Mouse (Mus musculus) intestine, postnatal 0 days (tissue): ENCODE data around the gene Phb2. TPM values are rescaled to one million over a fixed set of nuclear protein-coding genes. Genes with fewer than 3 reads are reported as not detected.

Source experiments
- ATAC-seq: fragments of 200-750 bp; cut with Nextera tagmentation; 2 replicates; pipeline ENCODE4 v1.8.0; 2017; ENCODE audit warnings: mild to moderate bottlenecking, moderate TSS enrichment, moderate library complexity
- H3K27ac ChIP-seq: fragments of 300-500 bp; sonication (generic); 2 replicates; pipeline ENCODE4 v1.5.1; 2014; ENCODE audit warnings: mild to moderate bottlenecking, low read depth, low read length, moderate library complexity
- H3K27me3 ChIP-seq: fragments of 300-500 bp; sonication (generic); replicated peaks from 2 replicates; pipeline ENCODE4 v1.6.1; 2014; ENCODE audit warnings: low read length, mixed read lengths; ENCODE audit not compliant: control insufficient read depth, insufficient read depth
- H3K36me3 ChIP-seq: fragments of 300-500 bp; sonication (generic); 2 replicates; pipeline ENCODE4 v1.6.1; 2014; ENCODE audit warnings: mild to moderate bottlenecking, moderate library complexity; ENCODE audit not compliant: control insufficient read depth, insufficient read depth
- H3K4me1 ChIP-seq: fragments of 300-500 bp; sonication (generic); replicated peaks from 2 replicates; pipeline ENCODE4 v1.6.1; 2014; ENCODE audit warnings: antibody characterized with exemption, low read length, mixed read lengths; ENCODE audit not compliant: control insufficient read depth, insufficient read depth
- H3K4me2 ChIP-seq: fragments of 300-500 bp; sonication (generic); replicated peaks from 2 replicates; pipeline ENCODE4 v1.6.1; 2014; ENCODE audit warnings: low read depth, mild to moderate bottlenecking, moderate library complexity
- H3K4me3 ChIP-seq: fragments of 300-500 bp; sonication (generic); 2 replicates; pipeline ENCODE4 v1.5.1; 2014; ENCODE audit warnings: low read depth, low read length
- H3K9ac ChIP-seq: fragments of 300-500 bp; sonication (generic); 2 replicates; pipeline ENCODE4 v1.6.1; 2014; ENCODE audit warnings: mild to moderate bottlenecking, low read depth, low read length
- H3K9me3 ChIP-seq: fragments of 300-500 bp; sonication (generic); 2 replicates; pipeline ENCODE4 v1.6.1; 2016; ENCODE audit warnings: mixed run types; ENCODE audit not compliant: control insufficient read depth
- CTCF ChIP-seq: sonication (generic); IDR thresholded peaks from 2 replicates; pipeline ENCODE4 v1.5.1; 2016; ENCODE audit warnings: low read depth, mild to moderate bottlenecking, control low read depth, antibody characterized with exemption, moderate library complexity
- WGBS: fragments of 180-500 bp; shearing (Covaris S2); extraction: QIAGEN DNeasy Blood & Tissue Kit; methylation state at CpG from one replicate; pipeline ENCODE4 v1.1.7; 2014; 5-methylcytosine and 5-hydroxymethylcytosine counted together
- polyA plus RNA-seq: library from polyadenylated mRNA; unstranded; fragments of >200 nt; fragmentation: Nextera tagmentation; extraction: Ambion mirVana; gene quantifications from 2 replicates; pipeline ENCODE4 v1.2.1, GENCODE M21; 2015

Gene Phb2
- polyA plus RNA-seq, 1 experiment from 2014 or later = 255 TPM

DNA sequence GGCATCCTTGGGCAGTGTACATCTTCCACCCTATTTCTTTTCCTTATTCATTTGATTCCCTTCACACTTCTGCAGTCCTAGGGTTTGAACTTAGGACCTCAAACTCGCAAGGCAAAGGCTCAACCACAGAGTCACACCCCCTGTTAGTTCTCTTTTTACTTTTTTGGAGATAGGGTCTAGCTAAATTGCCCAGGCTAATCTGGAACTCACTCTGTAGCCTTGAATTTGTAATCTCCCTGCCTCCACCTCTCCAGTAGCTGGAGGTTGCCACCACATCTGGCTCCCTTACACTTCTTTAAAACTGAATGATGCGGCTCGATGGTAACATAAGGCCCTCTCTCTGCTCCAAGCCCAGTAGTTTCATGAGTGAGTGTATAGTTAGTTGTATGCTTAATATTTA is 22.3 kb downstream of the Phb2 start:
- H3K36me3 ChIP-seq = no peaks in the 10 kb centered on the region
- TF ChIP-seq CTCF = no peak
- H3K9me3 ChIP-seq = no peaks in the 10 kb centered on the region
- no peak overlapping the region for H3K9ac ChIP-seq
- H3K27me3 ChIP-seq = no peaks in the 10 kb centered on the region
- ATAC-seq = no peak
- H3K27ac ChIP-seq = no peak overlapping the region
- H3K4me2 ChIP-seq = no peak overlapping the region
- no peak overlapping the region for H3K4me3 ChIP-seq
- H3K4me1 ChIP-seq = 0 out of 2 replicates have a peak, but pooled peaks cover under 1% of the 10 kb centered on the region
- WGBS = 86% methylated on average over 3 of the region's 3 CpGs

GRCm38 (mm10) chr6:124737040-124737439 is 24.9 kb downstream of the Phb2 start:
- no peak overlapping the region for H3K4me2 ChIP-seq
- WGBS = 90% methylated on average over 11 of the region's 11 CpGs
- H3K9me3 ChIP-seq = no peaks in the 10 kb centered on the region
- H3K27ac ChIP-seq = no peak overlapping the region
- no peak overlapping the region for H3K4me3 ChIP-seq
- no peak for TF ChIP-seq CTCF
- H3K4me1 ChIP-seq = 0 out of 2 replicates have a peak, but pooled peaks cover 5% of the 10 kb centered on the region
- no peak for ATAC-seq
- H3K9ac ChIP-seq = no peak overlapping the region
- H3K36me3 ChIP-seq = no peaks in the 10 kb centered on the region
- no peaks in the 10 kb centered on the region for H3K27me3 ChIP-seq

DNA sequence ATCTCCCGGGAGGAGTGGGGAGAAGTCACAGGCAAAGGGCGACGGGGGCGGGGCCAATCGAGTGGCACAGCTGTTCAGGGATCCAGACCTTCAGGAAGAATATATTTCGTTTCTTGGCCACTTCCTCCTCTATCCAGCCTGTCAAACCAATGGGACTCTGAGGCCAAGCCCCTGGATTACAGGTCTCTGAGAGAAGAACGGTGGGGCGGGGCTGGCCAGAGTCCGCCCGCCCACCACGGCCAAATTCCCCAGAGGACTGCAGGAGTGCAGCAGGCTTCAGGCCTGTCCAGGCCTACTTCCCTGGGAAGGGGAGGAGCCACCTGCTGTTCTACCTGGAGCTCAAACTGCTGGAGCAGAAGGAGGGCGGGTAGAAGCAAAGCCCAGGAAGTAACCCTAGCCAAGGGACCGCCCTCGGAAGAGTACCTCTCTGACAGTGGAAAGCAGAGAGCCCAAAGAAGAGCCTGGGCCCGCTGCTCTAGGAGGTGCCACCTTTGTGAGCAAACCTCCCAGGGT is 26.4 kb downstream of the Phb2 start, which contains the start of gene Ptpn6:
Ptpn6 (minus strand) TSS at position 204 of the 513 bp plus-strand sequence.
- 13% methylated on average over 15 of the region's 15 CpGs for WGBS
- H3K4me2 ChIP-seq = peak within 1 kb of the TSS; percentile 59
- H3K27ac ChIP-seq = peak within 1 kb of the TSS; percentile 96
- H3K4me1 ChIP-seq = 0 out of 2 replicates have a peak, but pooled peaks cover 5% of the 10 kb centered on the region
- H3K4me3 ChIP-seq = peak within 1 kb of the TSS; percentile 27
- peak; percentile 84 for ATAC-seq
- no peaks in the 10 kb centered on the region for H3K9me3 ChIP-seq
- peak; percentile 25; the same call in 1 of the 2 replicates for TF ChIP-seq CTCF
- H3K36me3 ChIP-seq = peaks cover 10% of the 10 kb centered on the region
- 0 out of 2 replicates have a peak within 1 kb of the TSS, but pooled peaks have one; percentile 19 for H3K9ac ChIP-seq
- H3K27me3 ChIP-seq = no peaks in the 10 kb centered on the region

- peaks cover 11% of the 10 kb centered on the region for H3K36me3 ChIP-seq
- no peak for ATAC-seq
- 81% methylated on average over 10 of the region's 10 CpGs for WGBS
- H3K4me1 ChIP-seq = 0 out of 2 replicates have a peak, but pooled peaks cover 5% of the 10 kb centered on the region
- no peaks in the 10 kb centered on the region for H3K27me3 ChIP-seq
- no peak overlapping the region for H3K9ac ChIP-seq
- H3K9me3 ChIP-seq = no peaks in the 10 kb centered on the region
- no peak for TF ChIP-seq CTCF
- no peak overlapping the region for H3K4me3 ChIP-seq
- peak overlapping the region; percentile 96 for H3K27ac ChIP-seq
- peak overlapping the region; percentile 59; the same call in 1 of the 2 replicates for H3K4me2 ChIP-seq
Measured at GRCm38 (mm10) chr6:124739231-124739796, 27.2 kb downstream of the Phb2 start.

- H3K27me3 ChIP-seq = no peaks in the 10 kb centered on the region
- 1% methylated on average over 29 of the region's 29 CpGs for WGBS
- peak; percentile 77 for TF ChIP-seq CTCF
- peak overlapping the region; percentile 96 for H3K27ac ChIP-seq
- H3K36me3 ChIP-seq = peaks cover 19% of the 10 kb centered on the region
- peak overlapping the region; percentile 49 for H3K4me3 ChIP-seq
- no peaks in the 10 kb centered on the region for H3K9me3 ChIP-seq
- peak; percentile 2 for ATAC-seq
- peak overlapping the region; percentile 86 for H3K4me2 ChIP-seq
- 0 out of 2 replicates have a peak, but pooled peaks cover 5% of the 10 kb centered on the region for H3K4me1 ChIP-seq
- peak overlapping the region; percentile 68 for H3K9ac ChIP-seq
Measured at GRCm38 (mm10) chr6:124740211-124740887, 28.2 kb downstream of the Phb2 start.

DNA sequence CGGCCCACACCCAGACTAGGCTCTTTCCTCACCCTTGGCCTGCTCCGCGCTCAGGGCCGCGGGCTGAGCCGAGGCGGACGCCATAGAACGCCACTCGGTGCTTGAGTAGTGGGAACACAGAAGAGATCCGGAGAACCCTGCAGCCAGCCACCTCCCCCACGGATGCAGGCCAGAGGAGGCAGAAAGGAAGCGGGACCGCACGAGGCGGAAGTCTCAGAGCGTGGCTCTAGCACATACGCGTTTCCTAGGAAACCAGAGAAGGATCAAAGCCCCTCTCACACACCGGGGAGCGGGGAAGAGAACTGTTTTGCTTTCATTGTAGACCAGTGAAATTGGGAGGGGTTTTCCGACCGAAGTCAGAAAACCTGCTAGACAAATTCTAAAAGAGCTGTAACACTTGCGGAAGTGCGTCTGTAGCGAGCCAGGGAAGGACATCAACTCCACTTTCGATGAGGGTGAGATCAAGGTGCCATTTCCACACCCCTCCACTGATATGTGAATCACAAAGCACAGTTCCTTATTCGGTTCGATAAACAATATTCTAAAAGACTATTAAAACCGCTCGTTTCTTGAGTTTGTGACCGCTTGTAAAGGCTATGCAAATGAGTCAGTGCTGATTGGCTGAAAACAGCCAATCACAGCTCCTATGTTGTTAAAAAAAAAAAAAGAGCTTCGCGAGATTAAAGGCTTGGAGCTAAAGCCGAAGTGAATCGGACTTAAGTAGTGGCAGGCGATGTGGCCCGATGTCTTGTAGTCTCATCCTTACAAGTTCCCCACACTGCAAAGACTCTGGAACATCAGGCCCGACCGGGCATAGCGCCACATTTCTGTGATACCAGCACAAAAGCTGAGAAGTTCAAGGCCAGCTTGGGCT is 29.0 kb downstream of the Phb2 start, which contains the start of gene Grcc10:
Grcc10 (minus strand) TSS at position 487 of the 874 bp plus-strand sequence.
- Histone ChIP-seq H3K4me1 (0 out of 2 replicates have a peak, but pooled peaks cover 6% of the 10 kb centered on the region), H3K27me3 (no peaks in the 10 kb centered on the region), H3K36me3 (peaks cover 19% of the 10 kb centered on the region), H3K9me3 (no peaks in the 10 kb centered on the region), H3K9ac (peak within 1 kb of the TSS; percentile 68), H3K27ac (peak within 1 kb of the TSS; percentile 96), H3K4me2 (peak within 1 kb of the TSS; percentile 86), H3K4me3 (peak within 1 kb of the TSS; percentile 49)
- peak; percentile 68 for ATAC-seq
- TF ChIP-seq CTCF = 0 out of 2 replicates have a peak, but pooled peaks have one; percentile 2
- WGBS = under 1% methylated on average over 41 of the region's 41 CpGs
